Mouse (Mus musculus): ENCODE results near the gene Itpk1. TPM values are rescaled to one million over a fixed set of nuclear protein-coding genes. Genes with fewer than 3 reads are reported as not detected.

Itpk1 gene
- polyA plus RNA-seq, 1 experiment: 324 TPM

- no peak overlapping the region for H3K4me3 ChIP-seq (ENCODE audit: low read depth, low read length)
- H3K36me3 ChIP-seq (ENCODE audit: control insufficient read depth, insufficient read depth, low read length): peaks cover 19% of the 10 kb centered on the region
- no peaks in the 10 kb centered on the region for H3K27me3 ChIP-seq (ENCODE audit: control insufficient read depth, insufficient read depth, low read length)
- WGBS: 24% methylated on average over 7 of the region's 7 CpGs
- H3K27ac ChIP-seq (ENCODE audit: insufficient read depth, low read depth, low read length): peak overlapping the region; percentile 99
- peaks cover 88% of the 10 kb centered on the region for H3K4me1 ChIP-seq (ENCODE audit: control insufficient read depth, insufficient read depth, insufficient read length, low read length)
- TF ChIP-seq POLR2A (IDR thresholded peaks at IDR 0.05; ENCODE audit: low read depth, low read length): no peak
- 0 out of 2 replicates have a peak, but pooled peaks have one; percentile 6 for TF ChIP-seq CTCF (IDR thresholded peaks at IDR 0.05; ENCODE audit: extremely low read depth, insufficient read length, insufficient replicate concordance, low read depth, low read length)
Measured at GRCm38 (mm10) chr12:102682722-102683299, 21.9 kb downstream of the Itpk1 start.

- no peak for TF ChIP-seq CTCF (IDR thresholded peaks at IDR 0.05; ENCODE audit: extremely low read depth, insufficient read length, insufficient replicate concordance, low read depth, low read length)
- 0 out of 2 replicates have a peak, but pooled peaks have one; percentile 21 for TF ChIP-seq POLR2A (IDR thresholded peaks at IDR 0.05; ENCODE audit: low read depth, low read length)
- peaks cover 19% of the 10 kb centered on the region for H3K36me3 ChIP-seq (ENCODE audit: control insufficient read depth, insufficient read depth, low read length)
- peak overlapping the region; percentile 99 for H3K27ac ChIP-seq (ENCODE audit: insufficient read depth, low read depth, low read length)
- peak overlapping the region; percentile 11; the same call in 1 of the 2 replicates for H3K4me3 ChIP-seq (ENCODE audit: low read depth, low read length)
- WGBS: 33% methylated on average over 5 of the region's 5 CpGs
- H3K27me3 ChIP-seq (ENCODE audit: control insufficient read depth, insufficient read depth, low read length): no peaks in the 10 kb centered on the region
- peaks cover 84% of the 10 kb centered on the region for H3K4me1 ChIP-seq (ENCODE audit: control insufficient read depth, insufficient read depth, insufficient read length, low read length)
Measured at GRCm38 (mm10) chr12:102682085-102682484, 22.6 kb downstream of the Itpk1 start.

GRCm38 (mm10) chr12:102681590-102681989, 23.1 kb downstream of the Itpk1 start:
- TF ChIP-seq POLR2A (IDR thresholded peaks at IDR 0.05; ENCODE audit: low read depth, low read length): no peak
- TF ChIP-seq CTCF (IDR thresholded peaks at IDR 0.05; ENCODE audit: extremely low read depth, insufficient read length, insufficient replicate concordance, low read depth, low read length): peak; percentile 77
- H3K27ac ChIP-seq (ENCODE audit: insufficient read depth, low read depth, low read length): peak overlapping the region; percentile 96
- H3K4me3 ChIP-seq (ENCODE audit: low read depth, low read length): peak overlapping the region; percentile 4; the same call in 1 of the 2 replicates
- H3K36me3 ChIP-seq (ENCODE audit: control insufficient read depth, insufficient read depth, low read length): peaks cover 21% of the 10 kb centered on the region
- H3K4me1 ChIP-seq (ENCODE audit: control insufficient read depth, insufficient read depth, insufficient read length, low read length): peaks cover 79% of the 10 kb centered on the region
- WGBS: 33% methylated on average over 7 of the region's 7 CpGs
- H3K27me3 ChIP-seq (ENCODE audit: control insufficient read depth, insufficient read depth, low read length): no peaks in the 10 kb centered on the region

GRCm38 (mm10) chr12:102678820-102679219, 25.9 kb downstream of the Itpk1 start:
- H3K4me3 ChIP-seq (ENCODE audit: low read depth, low read length): no peak overlapping the region
- H3K27ac ChIP-seq (ENCODE audit: insufficient read depth, low read depth, low read length): no peak overlapping the region
- no peaks in the 10 kb centered on the region for H3K27me3 ChIP-seq (ENCODE audit: control insufficient read depth, insufficient read depth, low read length)
- 71% methylated on average over 6 of the region's 6 CpGs for WGBS
- peaks cover 36% of the 10 kb centered on the region for H3K36me3 ChIP-seq (ENCODE audit: control insufficient read depth, insufficient read depth, low read length)
- TF ChIP-seq CTCF (IDR thresholded peaks at IDR 0.05; ENCODE audit: extremely low read depth, insufficient read length, insufficient replicate concordance, low read depth, low read length): no peak
- TF ChIP-seq POLR2A (IDR thresholded peaks at IDR 0.05; ENCODE audit: low read depth, low read length): no peak
- peaks cover 63% of the 10 kb centered on the region for H3K4me1 ChIP-seq (ENCODE audit: control insufficient read depth, insufficient read depth, insufficient read length, low read length)

GRCm38 (mm10) chr12:102677089-102677488, 27.6 kb downstream of the Itpk1 start:
- H3K36me3 ChIP-seq (ENCODE audit: control insufficient read depth, insufficient read depth, low read length): peaks cover 39% of the 10 kb centered on the region
- no peak for TF ChIP-seq POLR2A (IDR thresholded peaks at IDR 0.05; ENCODE audit: low read depth, low read length)
- no peak for TF ChIP-seq CTCF (IDR thresholded peaks at IDR 0.05; ENCODE audit: extremely low read depth, insufficient read length, insufficient replicate concordance, low read depth, low read length)
- H3K27ac ChIP-seq (ENCODE audit: insufficient read depth, low read depth, low read length): no peak overlapping the region
- no peak overlapping the region for H3K4me3 ChIP-seq (ENCODE audit: low read depth, low read length)
- no peaks in the 10 kb centered on the region for H3K27me3 ChIP-seq (ENCODE audit: control insufficient read depth, insufficient read depth, low read length)
- WGBS: 84% methylated on average over 3 of the region's 3 CpGs
- H3K4me1 ChIP-seq (ENCODE audit: control insufficient read depth, insufficient read depth, insufficient read length, low read length): peaks cover 57% of the 10 kb centered on the region

- no peak for TF ChIP-seq CTCF (IDR thresholded peaks at IDR 0.05; ENCODE audit: extremely low read depth, insufficient read length, insufficient replicate concordance, low read depth, low read length)
- no peak for TF ChIP-seq POLR2A (IDR thresholded peaks at IDR 0.05; ENCODE audit: low read depth, low read length)
- H3K27me3 ChIP-seq (ENCODE audit: control insufficient read depth, insufficient read depth, low read length): no peaks in the 10 kb centered on the region
- H3K36me3 ChIP-seq (ENCODE audit: control insufficient read depth, insufficient read depth, low read length): peaks cover 38% of the 10 kb centered on the region
- peaks cover 43% of the 10 kb centered on the region for H3K4me1 ChIP-seq (ENCODE audit: control insufficient read depth, insufficient read depth, insufficient read length, low read length)
- 83% methylated on average over 10 of the region's 10 CpGs for WGBS
- H3K4me3 ChIP-seq (ENCODE audit: low read depth, low read length): no peak overlapping the region
- H3K27ac ChIP-seq (ENCODE audit: insufficient read depth, low read depth, low read length): no peak overlapping the region; the same call in 1 of the 2 replicates
Measured at GRCm38 (mm10) chr12:102674556-102674955, 30.2 kb downstream of the Itpk1 start.

GRCm38 (mm10) chr12:102674123-102674522, 30.6 kb downstream of the Itpk1 start:
- H3K27ac ChIP-seq (ENCODE audit: insufficient read depth, low read depth, low read length): peak overlapping the region; percentile 39
- H3K4me1 ChIP-seq (ENCODE audit: control insufficient read depth, insufficient read depth, insufficient read length, low read length): peaks cover 39% of the 10 kb centered on the region
- TF ChIP-seq POLR2A (IDR thresholded peaks at IDR 0.05; ENCODE audit: low read depth, low read length) (no peak), CTCF (IDR thresholded peaks at IDR 0.05; ENCODE audit: extremely low read depth, insufficient read length, insufficient replicate concordance, low read depth, low read length) (no peak)
- peaks cover 38% of the 10 kb centered on the region for H3K36me3 ChIP-seq (ENCODE audit: control insufficient read depth, insufficient read depth, low read length)
- H3K4me3 ChIP-seq (ENCODE audit: low read depth, low read length): no peak overlapping the region
- 87% methylated on average over 13 of the region's 13 CpGs for WGBS
- H3K27me3 ChIP-seq (ENCODE audit: control insufficient read depth, insufficient read depth, low read length): no peaks in the 10 kb centered on the region

Measured in small intestine, adult 2 months (tissue).